9 mouse cellular contexts compared by ENCODE assay signal in genomic region chr13:109736290-109737078, GRCm38 (mm10).
A peak's percentile ranks its signal among the peaks of the same experiment; 100 is the strongest.
DNase-seq lines count a peak whose midpoint lies in the region; ATAC-seq and TF ChIP-seq lines count a peak whose summit lies in the region.
"Had no signal": no experiment of that assay in that cellular context is flagged by ENCODE, and none has a peak within 500 bp of the region (broad histone marks: within the 10 kb centered on the region; RNA-seq: fewer than 3 reads in every experiment).

No protein-coding gene starts in this region.

- TF ChIP-seq CTCF in hindbrain, postnatal 0 days (IDR thresholded peaks at IDR 0.05; ENCODE audit: low read depth) = peak; percentile 73

- no peak overlapping the region for H3K4me3 ChIP-seq in hindbrain, postnatal 0 days (ENCODE audit: low read length)
- no peak overlapping the region for H3K4me3 ChIP-seq in hindbrain, embryonic 13.5 days

- 42% methylated on average over 8 of the region's 8 CpGs for WGBS in hindbrain, postnatal 0 days
- 44% methylated on average over 8 of the region's 8 CpGs for whole genome bisulfite sequencing in hindbrain, embryonic 13.5 days

- DNase-seq in hindbrain, postnatal 0 days (ENCODE audit: low spot score) = peak; percentile 78
- DNase-seq in CD4-positive helper T cell, adult 2 months (ENCODE audit: low read depth, low spot score) = peak; percentile 26
- DNase-seq in Muller cell, postnatal 12 days (ENCODE audit: inconsistent ontology term) = peak; percentile 7
- peak; percentile 52 for DNase-seq in induced T-regulatory cell, adult 2 months (ENCODE audit: low read depth)
- no peak for DNase-seq in thymus, postnatal 36 days
- no peak for DNase-seq in right cerebral cortex, postnatal 10 days (ENCODE audit: low spot score in 2 of 2)
- no peak for DNase-seq in cerebellum, adult 9-11 months
- DNase-seq: adrenal gland, adult 8-10 months had no signal

- no peak overlapping the region for H3K4me2 ChIP-seq in hindbrain, postnatal 0 days (ENCODE audit: low read depth, low read length)
- H3K4me2 ChIP-seq in hindbrain, embryonic 13.5 days = no peak overlapping the region

- no peak overlapping the region for H3K9ac ChIP-seq in hindbrain, postnatal 0 days (replicated peaks; ENCODE audit: low read length)
- no peak overlapping the region for H3K9ac ChIP-seq in hindbrain, embryonic 13.5 days

- no peaks in the 10 kb centered on the region for H3K36me3 ChIP-seq in hindbrain, postnatal 0 days (ENCODE audit: insufficient read depth, low read length)
- no peaks in the 10 kb centered on the region for H3K36me3 ChIP-seq in hindbrain, embryonic 13.5 days

- H3K9me3 ChIP-seq in hindbrain, postnatal 0 days (ENCODE audit: low read length) = no peaks in the 10 kb centered on the region
- no peaks in the 10 kb centered on the region for H3K9me3 ChIP-seq in hindbrain, embryonic 13.5 days

- no peaks in the 10 kb centered on the region for H3K27me3 ChIP-seq in hindbrain, postnatal 0 days (ENCODE audit: insufficient read depth, low read length)
- H3K27me3 ChIP-seq in hindbrain, embryonic 13.5 days = no peaks in the 10 kb centered on the region

- no peak for ATAC-seq in hindbrain, postnatal 0 days
- no peak for ATAC-seq in hindbrain, embryonic 13.5 days (ENCODE audit: low FRiP score)

- no peak overlapping the region for H3K27ac ChIP-seq in hindbrain, postnatal 0 days
- no peak overlapping the region for H3K27ac ChIP-seq in hindbrain, embryonic 13.5 days

- no peaks in the 10 kb centered on the region for H3K4me1 ChIP-seq in hindbrain, postnatal 0 days (ENCODE audit: insufficient read depth, low read length)
- peaks cover 3% of the 10 kb centered on the region; the same call in 1 of the 2 replicates for H3K4me1 ChIP-seq in hindbrain, embryonic 13.5 days (replicated peaks)

Comparison
In these comparisons a context has a peak if more than half of its experiments do, and no peak if none do; other contexts are left out.
1. DNase-seq: peak in hindbrain, postnatal 0 days (single experiment), CD4-positive helper T cell, adult 2 months (single experiment), Muller cell, postnatal 12 days (single experiment) and induced T-regulatory cell, adult 2 months (single experiment); none in thymus, postnatal 36 days (0 of 2), right cerebral cortex, postnatal 10 days (0 of 2) and cerebellum, adult 9-11 months (single experiment).